ENCODE assay signal across 7 mouse cellular contexts in the genomic region with DNA sequence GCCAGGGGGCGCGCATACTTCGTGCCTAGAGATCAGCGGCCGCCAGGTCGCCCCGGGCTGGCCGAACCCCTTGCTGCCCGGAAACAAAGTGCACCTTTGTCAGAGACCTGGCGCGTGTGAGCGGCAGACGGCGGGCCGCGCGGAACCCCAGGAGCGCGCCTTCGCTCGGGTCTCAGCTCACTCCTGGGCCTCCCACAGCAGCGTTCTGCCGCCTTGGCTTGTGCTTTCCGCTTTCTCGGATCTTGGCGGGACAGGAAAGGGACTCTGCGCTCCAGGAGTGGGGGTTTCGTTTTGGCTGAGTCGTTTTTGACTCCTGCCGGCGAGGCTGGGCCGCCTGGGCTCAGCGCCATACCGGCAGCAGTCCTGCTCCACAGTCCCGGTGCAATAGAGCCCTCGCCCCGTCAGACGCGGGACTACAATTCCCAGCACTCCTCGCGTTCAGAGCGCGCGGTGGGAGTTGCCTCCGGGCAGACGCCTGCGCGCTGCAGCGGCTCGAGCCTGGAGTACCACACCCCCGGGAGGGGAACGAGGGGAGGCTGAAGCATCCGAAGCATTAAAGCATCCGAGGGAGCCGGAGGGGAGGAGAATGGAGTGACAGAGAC. TPM values are rescaled to one million over a fixed set of nuclear protein-coding genes. Genes with fewer than 3 reads are reported as not detected.
DNase-seq lines count a peak whose midpoint lies in the region; ATAC-seq lines count a peak whose summit lies in the region.

A gene (plus strand): TSS at position 36 of the 602 bp plus-strand sequence.

- under 1% methylated on average over 55 of the region's 55 CpGs for WGBS in embryonic facial prominence, embryonic 10.5 days
- under 1% methylated on average over 55 of the region's 55 CpGs for WGBS in limb, embryonic 10.5 days
- under 1% methylated on average over 55 of the region's 55 CpGs for WGBS in midbrain, embryonic 13.5 days

- peak within 1 kb of the TSS; percentile 87 for H3K4me3 ChIP-seq in embryonic facial prominence, embryonic 10.5 days
- peak within 1 kb of the TSS; percentile 84 for H3K4me3 ChIP-seq in limb, embryonic 10.5 days
- H3K4me3 ChIP-seq in midbrain, embryonic 13.5 days (replicated peaks): peak within 1 kb of the TSS; percentile 86

- H3K9me3 ChIP-seq in embryonic facial prominence, embryonic 10.5 days: no peaks in the 10 kb centered on the region
- no peaks in the 10 kb centered on the region for H3K9me3 ChIP-seq in limb, embryonic 10.5 days (replicated peaks)
- no peaks in the 10 kb centered on the region for H3K9me3 ChIP-seq in midbrain, embryonic 13.5 days

- no peaks in the 10 kb centered on the region for H3K27me3 ChIP-seq in embryonic facial prominence, embryonic 10.5 days (replicated peaks; ENCODE audit: low read depth, poor library complexity, severe bottlenecking)
- no peaks in the 10 kb centered on the region for H3K27me3 ChIP-seq in limb, embryonic 10.5 days (ENCODE audit: low read depth, poor library complexity, severe bottlenecking)
- no peaks in the 10 kb centered on the region for H3K27me3 ChIP-seq in midbrain, embryonic 13.5 days

- no peaks in the 10 kb centered on the region for H3K36me3 ChIP-seq in embryonic facial prominence, embryonic 10.5 days (replicated peaks)
- no peaks in the 10 kb centered on the region for H3K36me3 ChIP-seq in limb, embryonic 10.5 days
- no peaks in the 10 kb centered on the region for H3K36me3 ChIP-seq in midbrain, embryonic 13.5 days

- H3K4me2 ChIP-seq in midbrain, embryonic 13.5 days (replicated peaks): peak within 1 kb of the TSS; percentile 61

- H3K9ac ChIP-seq in midbrain, embryonic 13.5 days (replicated peaks): peak within 1 kb of the TSS; percentile 88

- peak; percentile 93 for ATAC-seq in granulocyte monocyte progenitor cell, adult 5-6 weeks (replicated peaks; ENCODE audit: poor library complexity, severe bottlenecking)
- peak; percentile 99 for ATAC-seq in midbrain, embryonic 13.5 days

- DNase-seq in adrenal gland, postnatal 10 days: peak; percentile 98
- DNase-seq in embryonic facial prominence, embryonic 10.5 days (ENCODE audit: low spot score): peak; percentile 94
- DNase-seq in kidney, adult 11 months: peak; percentile 94
- peak; percentile 95 for DNase-seq in limb, embryonic 10.5 days (ENCODE audit: low spot score)
- peak; percentile 86 for DNase-seq in spleen, adult 12 weeks (ENCODE audit: low spot score)

- H3K4me1 ChIP-seq in embryonic facial prominence, embryonic 10.5 days: peaks cover 26% of the 10 kb centered on the region
- H3K4me1 ChIP-seq in limb, embryonic 10.5 days: peaks cover 20% of the 10 kb centered on the region
- H3K4me1 ChIP-seq in midbrain, embryonic 13.5 days (replicated peaks): peaks cover 23% of the 10 kb centered on the region

- peak within 1 kb of the TSS; percentile 99 for H3K27ac ChIP-seq in embryonic facial prominence, embryonic 10.5 days (replicated peaks)
- peak within 1 kb of the TSS; percentile 99 for H3K27ac ChIP-seq in limb, embryonic 10.5 days
- peak within 1 kb of the TSS; percentile 96 for H3K27ac ChIP-seq in midbrain, embryonic 13.5 days

RNA-seq across cellular contexts. Expression of the gene that starts here (rescaled TPM):
- 10 to 100 TPM; 13.1 to 14.6 TPM for total RNA-seq in adrenal gland, postnatal 10 days (2021)
- polyA plus RNA-seq in embryonic facial prominence, embryonic 10.5 days (2016; fragmentation: Nextera tagmentation; extraction: Ambion mirVana): 2.1 and 2.4 TPM in 2 replicates
- 0.52 and 4.0 TPM in 2 replicates for total RNA-seq in granulocyte monocyte progenitor cell, adult 5-6 weeks (2014; fragmentation: Nextera tagmentation)
- 0.65 and 1.1 TPM in 2 replicates for total RNA-seq in granulocyte monocyte progenitor cell, adult 5-6 weeks (2017)
- 1.4 and 1.6 TPM in 2 replicates for polyA plus RNA-seq in limb, embryonic 10.5 days (2016; fragmentation: Nextera tagmentation; extraction: Ambion mirVana)
- 2.7 and 3.1 TPM in 2 replicates for polyA plus RNA-seq in midbrain, embryonic 13.5 days (2015; fragmentation: Nextera tagmentation; extraction: Ambion mirVana)

Comparison
In these comparisons a context has a peak if more than half of its experiments do, and no peak if none do; other contexts are left out.
1. Peak in every context shown above with its lines: DNase-seq, ATAC-seq, H3K4me3 ChIP-seq and H3K27ac ChIP-seq.